Mouse (Mus musculus) bone marrow macrophage, adult 2 months (primary cell): ENCODE measurements around the gene Emsy. TPM values are rescaled to one million over a fixed set of nuclear protein-coding genes. Genes with fewer than 3 reads are reported as not detected.

Experiments
- H3K27ac ChIP-seq: 2 replicates; pipeline ENCODE4 v1.5.1; 2012; ENCODE audit warnings: low read depth, low read length; ENCODE audit not compliant: insufficient read depth
- H3K4me1 ChIP-seq: 2 replicates; pipeline ENCODE4 v1.6.1; 2012; ENCODE audit warnings: low read length; ENCODE audit not compliant: control insufficient read depth, insufficient read depth
- H3K4me3 ChIP-seq: 2 replicates; pipeline ENCODE4 v1.5.1; 2012; ENCODE audit warnings: mild to moderate bottlenecking, low read length, moderate library complexity; ENCODE audit not compliant: insufficient read depth
- CTCF ChIP-seq: IDR thresholded peaks from 2 replicates; pipeline ENCODE4 v1.5.1; 2012; ENCODE audit warnings: low read depth, mild to moderate bottlenecking, low read length, moderate library complexity
- POLR2A ChIP-seq: IDR thresholded peaks from 2 replicates; pipeline ENCODE4 v1.6.1; 2012; ENCODE audit warnings: mild to moderate bottlenecking, low read depth, low read length, borderline replicate concordance
- polyA plus RNA-seq: library from polyadenylated mRNA; stranded (reverse); fragments of >200 nt; gene quantifications from 2 replicates; pipeline ENCODE4 v1.2.4, GENCODE M21; 2012; ENCODE audit not compliant: missing spikeins, insufficient read depth, insufficient read length

The Emsy gene
- polyA plus RNA-seq, 1 experiment = 30.1 TPM

DNA sequence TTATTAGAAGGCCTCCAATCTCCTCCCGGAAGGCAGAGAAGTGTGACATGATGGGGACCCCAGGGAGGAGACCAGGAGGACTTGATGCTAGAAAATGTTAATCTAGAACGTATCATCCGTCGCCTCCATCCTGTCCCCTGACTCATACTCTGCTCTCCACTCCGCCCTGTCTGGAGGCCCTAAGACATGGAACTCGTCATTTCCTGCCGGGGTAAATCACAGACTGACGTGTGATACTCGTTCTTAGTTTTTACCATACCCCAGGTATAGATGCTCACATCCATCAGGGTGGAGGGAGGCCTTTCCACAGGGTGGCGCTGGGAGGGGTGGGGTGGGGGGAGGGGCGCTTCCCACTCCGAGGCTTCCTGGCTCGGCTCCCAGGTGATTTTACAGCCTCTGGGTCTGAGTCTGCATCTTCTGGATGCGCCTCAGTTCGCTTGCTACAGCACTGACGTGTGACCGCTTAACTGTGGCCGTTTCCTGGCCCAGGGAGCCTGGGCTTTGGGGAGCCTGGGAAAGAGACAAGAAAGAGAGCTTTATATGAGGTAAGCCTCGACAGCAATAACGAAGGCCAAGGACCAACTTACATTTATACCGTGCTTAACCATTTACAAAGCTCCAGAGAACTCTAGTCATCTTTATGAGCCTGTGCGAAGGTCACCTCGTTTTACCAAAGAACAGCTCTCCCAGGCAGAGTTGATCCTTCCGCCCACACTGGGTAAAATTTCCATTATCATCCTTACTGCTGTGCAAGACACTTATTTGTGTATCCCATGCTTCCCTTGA is 36.4 kb upstream of the Emsy start:
- Histone ChIP-seq H3K4me3 (no peak overlapping the region), H3K27ac (no peak overlapping the region), H3K4me1 (peaks cover 16% of the 10 kb centered on the region)
- no peak for TF ChIP-seq CTCF
- TF ChIP-seq POLR2A = no peak

- Histone ChIP-seq H3K4me1 (peaks cover 16% of the 10 kb centered on the region), H3K27ac (no peak overlapping the region), H3K4me3 (no peak overlapping the region)
- TF ChIP-seq POLR2A (no peak), CTCF (no peak)
Observed at GRCm38 (mm10) chr7:98690831-98691230, 34.2 kb upstream of the Emsy start.

DNA sequence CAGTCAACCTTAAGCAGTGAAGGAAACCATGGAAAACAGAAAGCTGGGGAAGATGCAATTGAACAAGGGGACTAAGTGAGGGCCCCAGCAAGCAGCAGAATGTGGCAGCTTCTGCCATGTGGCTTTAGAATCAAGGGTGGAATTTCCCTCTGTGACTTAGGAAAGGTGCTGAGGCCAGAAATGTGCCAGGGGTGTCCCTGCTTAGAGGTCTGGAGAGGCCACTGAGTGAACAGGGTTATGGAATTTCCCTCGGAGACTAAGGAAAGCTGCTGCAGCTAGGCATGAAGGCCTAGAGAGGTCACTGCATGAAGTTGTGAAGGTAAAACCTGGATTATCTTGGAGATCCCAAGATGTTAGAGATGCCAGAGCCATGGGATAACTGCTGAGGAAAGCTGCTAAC is 33.5 kb upstream of the Emsy start:
- Histone ChIP-seq H3K4me3 (no peak overlapping the region), H3K4me1 (peaks cover 16% of the 10 kb centered on the region), H3K27ac (no peak overlapping the region)
- TF ChIP-seq CTCF (no peak), POLR2A (no peak)

DNA sequence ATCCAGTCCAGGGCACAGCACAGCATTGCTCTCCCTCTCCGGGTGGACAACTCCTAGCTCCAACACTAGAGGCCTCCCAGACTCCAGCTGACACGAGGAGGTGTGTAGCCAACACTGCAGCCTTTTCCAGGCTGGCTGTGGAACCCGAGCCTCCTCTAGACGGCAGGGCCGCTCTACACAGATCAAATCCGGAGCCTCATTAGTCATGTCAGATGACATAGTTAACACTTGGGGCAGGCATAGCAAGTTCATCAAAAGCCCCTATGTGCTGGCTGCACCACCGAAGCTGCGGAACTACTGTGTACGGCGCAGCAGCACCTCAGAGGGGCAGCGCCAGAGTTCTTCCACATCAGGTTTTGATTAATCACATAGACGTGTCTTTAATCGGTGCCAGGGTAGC is 29.3 kb upstream of the Emsy start:
- Histone ChIP-seq H3K4me3 (no peak overlapping the region), H3K27ac (no peak overlapping the region), H3K4me1 (peaks cover 4% of the 10 kb centered on the region; the same call in 1 of the 2 replicates)
- TF ChIP-seq POLR2A (no peak), CTCF (no peak)

DNA sequence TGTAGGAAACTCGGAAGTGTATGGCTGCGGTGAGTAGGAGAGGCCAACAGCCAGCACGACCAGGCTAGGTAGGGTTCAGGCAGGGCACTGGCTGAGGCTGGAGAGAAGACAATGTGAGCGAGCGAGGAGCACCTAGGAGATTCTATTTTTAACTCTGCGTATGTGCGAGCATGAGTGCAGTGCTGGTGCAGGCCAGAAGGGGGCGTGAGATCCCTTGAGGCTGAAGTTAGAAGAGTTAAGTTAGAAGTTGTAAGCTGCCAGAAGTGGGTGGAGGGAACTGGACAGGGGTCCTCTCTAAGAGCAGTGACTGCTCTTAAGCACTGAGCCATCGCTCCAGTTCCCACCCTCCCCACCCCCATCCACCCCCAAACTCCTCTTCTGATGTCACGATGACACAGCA is 26.2 kb upstream of the Emsy start:
- TF ChIP-seq CTCF (no peak; the same call in 1 of the 2 replicates), POLR2A (no peak)
- Histone ChIP-seq H3K27ac (no peak overlapping the region), H3K4me3 (no peak overlapping the region), H3K4me1 (peaks cover 8% of the 10 kb centered on the region; the same call in 1 of the 2 replicates)

GRCm38 (mm10) chr7:98680691-98681090 is 24.1 kb upstream of the Emsy start:
- H3K4me1 ChIP-seq = peaks cover 8% of the 10 kb centered on the region; the same call in 1 of the 2 replicates
- H3K27ac ChIP-seq = no peak overlapping the region
- TF ChIP-seq POLR2A = no peak
- TF ChIP-seq CTCF = no peak
- H3K4me3 ChIP-seq = no peak overlapping the region

DNA sequence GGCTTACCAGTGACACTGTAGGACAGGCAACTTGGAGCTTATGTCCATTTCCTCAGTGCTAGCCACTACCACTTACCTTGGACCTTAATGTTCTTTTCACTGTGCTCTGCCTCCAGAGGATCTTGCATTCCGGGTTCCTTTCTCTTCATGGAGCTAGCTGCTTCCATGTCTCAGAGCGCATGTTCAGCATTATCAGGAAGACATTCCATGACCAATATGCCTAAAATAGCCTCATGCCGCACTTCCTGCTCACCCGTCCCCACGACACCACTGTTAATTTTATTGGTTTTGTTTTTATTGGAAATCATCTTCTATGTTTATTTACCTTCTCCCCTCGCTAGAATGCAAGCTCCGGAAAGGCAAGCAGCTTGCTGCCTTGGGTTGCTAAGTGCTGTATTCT is 21.9 kb upstream of the Emsy start:
- H3K4me3 ChIP-seq = no peak overlapping the region
- peaks cover 5% of the 10 kb centered on the region for H3K4me1 ChIP-seq
- no peak overlapping the region for H3K27ac ChIP-seq
- TF ChIP-seq POLR2A (no peak), CTCF (no peak)

DNA sequence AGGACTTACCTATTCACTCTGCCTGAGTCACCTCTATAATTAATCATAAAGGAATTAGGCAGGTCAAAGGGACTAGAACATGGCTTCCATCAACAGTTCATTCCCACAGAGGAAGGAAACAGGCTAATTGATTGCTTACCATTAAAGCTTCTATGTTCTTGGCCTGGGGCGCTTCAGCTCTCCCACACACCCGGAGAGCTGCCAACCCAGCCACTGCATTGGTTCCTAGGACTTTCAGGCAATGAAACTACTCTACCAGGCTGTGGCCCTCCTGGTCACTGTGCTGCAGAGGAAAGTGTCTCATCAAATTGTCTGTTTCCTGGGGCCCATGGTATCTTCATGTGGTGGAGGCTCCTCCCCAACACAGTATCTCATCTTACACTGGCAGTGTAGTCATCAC is 20.9 kb upstream of the Emsy start:
- TF ChIP-seq CTCF (no peak), POLR2A (no peak)
- Histone ChIP-seq H3K4me3 (no peak overlapping the region), H3K4me1 (peaks cover 14% of the 10 kb centered on the region), H3K27ac (no peak overlapping the region)

- H3K4me1 ChIP-seq = peaks cover 37% of the 10 kb centered on the region
- H3K4me3 ChIP-seq = no peak overlapping the region
- no peak overlapping the region for H3K27ac ChIP-seq
- TF ChIP-seq CTCF = no peak
- no peak for TF ChIP-seq POLR2A
Observed at GRCm38 (mm10) chr7:98674344-98674743, 17.8 kb upstream of the Emsy start.

GRCm38 (mm10) chr7:98672241-98672955 is 15.8 kb upstream of the Emsy start:
- H3K4me3 ChIP-seq = no peak overlapping the region
- H3K27ac ChIP-seq = peak overlapping the region; percentile 94
- H3K4me1 ChIP-seq = peaks cover 34% of the 10 kb centered on the region
- no peak for TF ChIP-seq POLR2A
- TF ChIP-seq CTCF = no peak
